Mouse (Mus musculus) macrophage (primary cell): ENCODE data around the gene Myzap. TPM values are rescaled to one million over a fixed set of nuclear protein-coding genes. Genes with fewer than 3 reads are reported as not detected.

Experiments used
- H3K27ac ChIP-seq: fragments of 350-480 bp; formaldehyde crosslinking; 2 replicates; pipeline ENCODE4 v1.9.0; 2021
- H3K36me3 ChIP-seq: fragments of 350-480 bp; formaldehyde crosslinking; 2 replicates; pipeline ENCODE4 v1.9.0; 2021; ENCODE audit errors: inconsistent target
- H3K4me3 ChIP-seq: fragments of 350-480 bp; formaldehyde crosslinking; 2 replicates; pipeline ENCODE4 v1.9.0; 2021; ENCODE audit errors: inconsistent target
- H3K79me2 ChIP-seq: fragments of 350-480 bp; formaldehyde crosslinking; 2 replicates; pipeline ENCODE4 v1.9.0; 2021; ENCODE audit errors: inconsistent target
- WGBS: methylation state at CpG from one replicate; pipeline ENCODE4 v1.1.7; 2026; ENCODE audit warnings: inconsistent platforms; ENCODE audit not compliant: missing documents; 5-methylcytosine and 5-hydroxymethylcytosine counted together
- polyA plus RNA-seq: library from polyadenylated mRNA; stranded (reverse); fragments of 250-400 nt; gene quantifications from 3 replicates; pipeline ENCODE4 v1.2.4, GENCODE M21; 2018; ENCODE audit warnings: inconsistent platforms

Myzap gene
- polyA plus RNA-seq, 1 experiment from 2014 or later: not detected

- WGBS: 78% methylated on average over 1 of the region's 1 CpGs
- H3K4me3 ChIP-seq: no peak overlapping the region
- H3K36me3 ChIP-seq: no peaks in the 10 kb centered on the region
- H3K79me2 ChIP-seq: no peaks in the 10 kb centered on the region
- H3K27ac ChIP-seq: no peak overlapping the region
Observed at GRCm38 (mm10) chr9:71582771-71583170, 9.4 kb downstream of the Myzap start.

- H3K36me3 ChIP-seq: no peaks in the 10 kb centered on the region
- H3K79me2 ChIP-seq: no peaks in the 10 kb centered on the region
- 89% methylated on average over 5 of the region's 7 CpGs for WGBS
- H3K4me3 ChIP-seq: no peak overlapping the region
- no peak overlapping the region for H3K27ac ChIP-seq
Observed at GRCm38 (mm10) chr9:71578896-71579564, 13.1 kb downstream of the Myzap start.

GRCm38 (mm10) chr9:71574440-71574839, 17.7 kb downstream of the Myzap start:
- Histone ChIP-seq H3K36me3 (no peaks in the 10 kb centered on the region), H3K79me2 (no peaks in the 10 kb centered on the region), H3K4me3 (no peak overlapping the region), H3K27ac (no peak overlapping the region)
- WGBS: 93% methylated on average over 3 of the region's 3 CpGs

- H3K27ac ChIP-seq: no peak overlapping the region
- WGBS: 92% methylated on average over 6 of the region's 6 CpGs
Observed at GRCm38 (mm10) chr9:71573771-71574340, 18.3 kb downstream of the Myzap start.

GRCm38 (mm10) chr9:71571150-71571633, 21.0 kb downstream of the Myzap start:
- no peaks in the 10 kb centered on the region for H3K36me3 ChIP-seq
- H3K4me3 ChIP-seq: no peak overlapping the region
- WGBS: 96% methylated on average over 7 of the region's 7 CpGs
- no peak overlapping the region for H3K27ac ChIP-seq
- no peaks in the 10 kb centered on the region for H3K79me2 ChIP-seq

More at GRCm38 (mm10) chr9:71573771-71574340, 18.3 kb downstream of the Myzap start:
- H3K79me2 ChIP-seq: no peaks in the 10 kb centered on the region
- no peak overlapping the region for H3K4me3 ChIP-seq
- no peaks in the 10 kb centered on the region for H3K36me3 ChIP-seq

- H3K36me3 ChIP-seq: no peaks in the 10 kb centered on the region
- H3K4me3 ChIP-seq: no peak overlapping the region
- no peak overlapping the region for H3K27ac ChIP-seq
- 81% methylated on average over 7 of the region's 7 CpGs for WGBS
- H3K79me2 ChIP-seq: no peaks in the 10 kb centered on the region
Observed at GRCm38 (mm10) chr9:71570170-71570569, 22.0 kb downstream of the Myzap start.

GRCm38 (mm10) chr9:71568323-71568942, 23.7 kb downstream of the Myzap start:
- Histone ChIP-seq H3K79me2 (no peaks in the 10 kb centered on the region), H3K27ac (no peak overlapping the region), H3K36me3 (no peaks in the 10 kb centered on the region), H3K4me3 (no peak overlapping the region)
- whole genome bisulfite sequencing: 79% methylated on average over 5 of the region's 5 CpGs

GRCm38 (mm10) chr9:71567391-71567790, 24.8 kb downstream of the Myzap start:
- Histone ChIP-seq H3K4me3 (no peak overlapping the region), H3K27ac (no peak overlapping the region), H3K79me2 (no peaks in the 10 kb centered on the region), H3K36me3 (no peaks in the 10 kb centered on the region)
- 98% methylated on average over 3 of the region's 3 CpGs for WGBS

- no peaks in the 10 kb centered on the region for H3K79me2 ChIP-seq
- no peak overlapping the region for H3K4me3 ChIP-seq
- H3K36me3 ChIP-seq: no peaks in the 10 kb centered on the region
- WGBS: 38% methylated on average over 4 of the region's 4 CpGs
- H3K27ac ChIP-seq: no peak overlapping the region
Observed at GRCm38 (mm10) chr9:71566763-71567162, 25.4 kb downstream of the Myzap start.

- 57% methylated on average over 2 of the region's 2 CpGs for WGBS
Observed at GRCm38 (mm10) chr9:71557737-71558136, 34.4 kb downstream of the Myzap start.

GRCm38 (mm10) chr9:71554001-71554400, 38.2 kb downstream of the Myzap start:
- 93% methylated on average over 3 of the region's 3 CpGs for WGBS
- no peak overlapping the region for H3K27ac ChIP-seq
- no peak overlapping the region for H3K4me3 ChIP-seq

More at GRCm38 (mm10) chr9:71557737-71558136, 34.4 kb downstream of the Myzap start:
- Histone ChIP-seq H3K36me3 (no peaks in the 10 kb centered on the region), H3K27ac (no peak overlapping the region), H3K79me2 (no peaks in the 10 kb centered on the region), H3K4me3 (no peak overlapping the region)

GRCm38 (mm10) chr9:71550176-71550575, 42.0 kb downstream of the Myzap start:
- Histone ChIP-seq H3K79me2 (no peaks in the 10 kb centered on the region), H3K4me3 (no peak overlapping the region), H3K27ac (no peak overlapping the region), H3K36me3 (no peaks in the 10 kb centered on the region)
- 88% methylated on average over 8 of the region's 8 CpGs for WGBS

More at GRCm38 (mm10) chr9:71554001-71554400, 38.2 kb downstream of the Myzap start:
- Histone ChIP-seq H3K79me2 (no peaks in the 10 kb centered on the region), H3K36me3 (no peaks in the 10 kb centered on the region)

- 81% methylated on average over 10 of the region's 10 CpGs for WGBS
- no peak overlapping the region for H3K27ac ChIP-seq
- H3K4me3 ChIP-seq: no peak overlapping the region
- H3K36me3 ChIP-seq: no peaks in the 10 kb centered on the region
- H3K79me2 ChIP-seq: no peaks in the 10 kb centered on the region
Observed at GRCm38 (mm10) chr9:71547704-71548275, 44.4 kb downstream of the Myzap start.

- H3K79me2 ChIP-seq: no peaks in the 10 kb centered on the region
- H3K4me3 ChIP-seq: no peak overlapping the region
- 81% methylated on average over 5 of the region's 5 CpGs for WGBS
- no peak overlapping the region for H3K27ac ChIP-seq
- no peaks in the 10 kb centered on the region for H3K36me3 ChIP-seq
Observed at GRCm38 (mm10) chr9:71544831-71545230, 47.3 kb downstream of the Myzap start.
